Mouse (Mus musculus) heart, postnatal 0 days (tissue): Measurements from ENCODE around the gene Hist2h3c1.

Experiments used
- CTCF ChIP-seq: IDR thresholded peaks from 2 replicates; pipeline ENCODE4 v1.5.1; 2016; ENCODE audit warnings: antibody characterized with exemption, control low read depth, low read depth
- EP300 ChIP-seq: IDR thresholded peaks from 2 replicates; pipeline ENCODE4 v1.6.1; 2016; ENCODE audit warnings: antibody characterized with exemption, low read depth

- TF ChIP-seq EP300 = no peak
- TF ChIP-seq CTCF = peak; percentile 27
Observed at GRCm38 (mm10) chr3:96209242-96209641, 37.2 kb upstream of the Hist2h3c1 start.
